In genomic region chr10:106761061-106761460, GRCm38 (mm10) we compare ENCODE assay signal across 9 mouse cellular contexts.
A peak's percentile ranks its signal among the peaks of the same experiment; 100 is the strongest.
DNase-seq lines count a peak whose midpoint lies in the region.
"Had no signal": no experiment of that assay in that cellular context is flagged by ENCODE, and none has a peak within 500 bp of the region (broad histone marks: within the 10 kb centered on the region; RNA-seq: fewer than 3 reads in every experiment).

No protein-coding gene starts in this region.

- peak; percentile 89 for DNase-seq in right cerebral cortex, adult 18-20 months
- DNase-seq in right cerebral cortex, postnatal 4 days, result no peak
- peak; percentile 77 to 81 for DNase-seq in frontal cortex, adult 2 months (ENCODE audit: extremely low spot score in 1 of 2, low spot score in 1 of 2)
- peak; percentile 68 to 83 for DNase-seq in left cerebral cortex, adult 9 months (ENCODE audit: low spot score in 2 of 2)
- DNase-seq in adrenal gland, adult 18-20 months (ENCODE audit: low spot score in 2 of 2), result no peak
- DNase-seq in spleen, postnatal 14 days (ENCODE audit: low spot score in 2 of 2), result no peak
- DNase-seq in c-Kit-positive CD71-positive TER-119-positive erythroid progenitor cells, embryonic 14.5 days (ENCODE audit: low spot score), result no peak
- no peak for DNase-seq in neural tube, embryonic 10.5 days (ENCODE audit: extremely low spot score, low spot score)
- DNase-seq: kidney, adult 8-10 months had no signal

Comparison
In these comparisons a context has a peak if more than half of its experiments do, and no peak if none do; other contexts are left out.
1. DNase-seq: peak in right cerebral cortex, adult 18-20 months (single experiment), frontal cortex, adult 2 months (2 of 2) and left cerebral cortex, adult 9 months (2 of 2); none in right cerebral cortex, postnatal 4 days (single experiment), adrenal gland, adult 18-20 months (0 of 2), spleen, postnatal 14 days (0 of 2), c-Kit-positive CD71-positive TER-119-positive erythroid progenitor cells, embryonic 14.5 days (single experiment) and neural tube, embryonic 10.5 days (single experiment).